Mouse (Mus musculus) cerebellum, adult 2 months (tissue): ENCODE results near the gene Crygc. TPM values are rescaled to one million over a fixed set of nuclear protein-coding genes. Genes with fewer than 3 reads are reported as not detected.

Experiments used
- DNase-seq, 2 experiments: peaks; one replicate each; pipeline ENCODE4 v3.0.0; 2021
- H3K27ac ChIP-seq: fragments of 200-500 bp; 2 replicates; pipeline ENCODE4 v1.5.1; 2012; ENCODE audit warnings: low read length, control low read depth, inconsistent platforms; ENCODE audit not compliant: insufficient read depth
- H3K27me3 ChIP-seq: fragments of 200-500 bp; 2 replicates; pipeline ENCODE4 v1.6.1; 2012; ENCODE audit warnings: inconsistent platforms, mild to moderate bottlenecking, low read length, moderate library complexity; ENCODE audit not compliant: control insufficient read depth, insufficient read depth
- H3K4me1 ChIP-seq: fragments of 200-500 bp; 2 replicates; pipeline ENCODE4 v1.6.1; 2011; ENCODE audit warnings: low read length; ENCODE audit not compliant: control insufficient read depth, insufficient read depth
- H3K4me3 ChIP-seq: fragments of 200-500 bp; replicated peaks from 2 replicates; pipeline ENCODE3; 2011; ENCODE audit warnings: mild to moderate bottlenecking, low read depth, low read length, control low read depth; ENCODE audit not compliant: insufficient read depth
- CTCF ChIP-seq: fragments of 200-500 bp; IDR thresholded peaks from 2 replicates; pipeline ENCODE4 v1.5.1; 2011; ENCODE audit warnings: low read depth, mild to moderate bottlenecking, control low read depth, low read length, moderate library complexity, borderline replicate concordance; ENCODE audit not compliant: insufficient read depth
- POLR2A ChIP-seq: fragments of 200-500 bp; IDR thresholded peaks from 2 replicates; pipeline ENCODE4 v1.6.1; 2011; ENCODE audit warnings: low read length, control low read depth, borderline replicate concordance; ENCODE audit not compliant: insufficient read depth
- WGBS: fragments of 180-500 bp; shearing (Covaris S2); methylation state at CpG from one replicate; pipeline ENCODE4 v1.1.7; 2018; 5-methylcytosine and 5-hydroxymethylcytosine counted together
- polyA plus RNA-seq: library from polyadenylated mRNA; depleted of rRNA; stranded (reverse); fragments of >200 nt; gene quantifications from 2 replicates; pipeline ENCODE4 v1.2.3, GENCODE M21; 2012; rRNA removed

The Crygc gene
- not detected in 2 replicates for polyA plus RNA-seq

DNA sequence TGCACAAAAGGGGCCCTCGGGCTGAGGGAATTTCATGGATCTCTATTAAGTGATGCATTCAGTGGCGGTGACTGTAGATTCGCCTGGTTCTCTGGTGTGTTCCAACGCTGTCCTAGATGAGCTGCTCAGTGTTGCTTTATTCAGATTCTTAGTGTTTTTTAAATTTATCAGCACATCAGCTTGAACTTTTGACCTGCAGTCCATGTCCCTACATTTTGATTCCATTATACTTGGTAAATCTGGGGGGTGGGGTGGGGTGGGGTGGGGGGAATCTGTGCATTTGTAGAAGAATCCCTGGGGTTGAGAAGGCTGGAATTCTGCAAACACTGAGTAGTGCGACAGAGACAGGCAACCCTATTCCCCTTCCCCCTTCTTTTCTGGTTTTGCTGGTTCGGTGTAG, at the start of gene Crygc:
TSS of gene Crygc (minus strand) at position 101 of the 400 bp plus-strand sequence.
- Histone ChIP-seq H3K27ac (no peak within 1 kb of the TSS), H3K4me1 (no peaks in the 10 kb centered on the region), H3K4me3 (no peak within 1 kb of the TSS), H3K27me3 (no peaks in the 10 kb centered on the region)
- WGBS, result 63% methylated on average over 6 of the region's 6 CpGs
- no peak for DNase-seq
- TF ChIP-seq CTCF (no peak), POLR2A (no peak)

DNA sequence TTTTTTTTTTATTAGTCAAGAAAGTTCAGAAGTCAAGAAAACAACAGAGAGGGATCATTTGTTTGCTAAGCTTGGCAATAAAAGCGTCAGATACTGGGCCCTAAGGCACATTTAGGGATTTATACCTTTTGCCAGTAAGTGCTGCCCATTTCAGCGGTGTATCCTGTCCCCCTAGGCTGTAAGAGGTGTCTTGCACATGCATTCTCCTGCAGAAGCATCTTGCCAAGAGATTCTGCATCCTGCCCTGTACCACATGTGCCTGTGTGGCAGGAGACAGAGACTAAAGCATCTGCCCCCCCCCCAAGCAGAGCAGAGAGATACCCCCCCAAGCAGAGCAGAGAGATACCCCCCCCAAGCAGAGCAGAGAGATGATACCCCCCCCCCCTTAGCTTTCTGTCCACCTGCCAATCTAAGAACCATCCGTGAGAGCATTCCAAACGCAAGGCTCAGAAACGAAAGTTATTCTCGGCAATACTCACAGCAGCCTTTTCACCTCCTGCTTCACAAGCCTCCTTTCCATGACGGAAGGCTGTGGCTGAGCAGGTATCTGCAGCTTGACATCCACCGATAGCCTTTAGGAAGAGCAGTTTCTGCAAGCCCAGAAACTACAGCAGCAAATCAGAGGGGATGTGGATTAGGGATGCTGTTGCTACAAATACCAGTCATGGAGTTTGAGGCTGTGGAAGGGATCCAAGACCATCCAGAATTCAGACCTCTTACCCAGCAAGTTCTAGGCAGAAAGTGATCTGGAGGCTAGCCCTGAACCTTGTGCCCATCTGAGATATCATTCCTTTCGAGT, 49.3 kb upstream of the Crygc start, which contains the start of gene D630023F18Rik:
TSS of gene D630023F18Rik (minus strand) at position 641 of the 799 bp plus-strand sequence.
- Histone ChIP-seq H3K27ac (no peak within 1 kb of the TSS), H3K4me1 (no peaks in the 10 kb centered on the region), H3K4me3 (peak within 1 kb of the TSS; percentile 77), H3K27me3 (no peaks in the 10 kb centered on the region)
- DNase-seq, result peak in 1 of 2 experiments; percentile 7
- 11% methylated on average over 9 of the region's 9 CpGs for WGBS
- TF ChIP-seq CTCF (no peak), POLR2A (no peak)

DNA sequence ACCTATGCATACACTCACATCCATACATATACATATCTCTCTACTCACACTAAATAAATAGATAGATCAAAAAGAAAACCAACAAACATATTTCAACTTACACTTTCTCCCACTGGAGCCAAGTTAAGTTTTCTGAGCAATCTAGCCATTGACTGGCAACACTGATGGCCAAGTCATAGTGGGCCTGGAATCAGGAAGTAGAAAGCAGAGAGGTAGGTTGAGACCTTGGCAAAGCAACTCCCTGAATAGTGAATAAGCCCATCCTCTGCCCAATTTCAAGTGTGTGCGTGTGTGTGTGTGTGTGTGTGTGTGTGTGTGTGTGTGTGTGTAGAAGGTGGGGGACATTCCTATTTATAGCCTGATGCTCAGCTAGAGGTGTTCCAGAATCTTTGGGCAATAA, 45.9 kb upstream of the Crygc start, which contains the start of gene Gm28845:
TSS of gene Gm28845 (minus strand) at position 121 of the 400 bp plus-strand sequence.
- DNase-seq, result no peak
- TF ChIP-seq CTCF (no peak), POLR2A (no peak)

DNA sequence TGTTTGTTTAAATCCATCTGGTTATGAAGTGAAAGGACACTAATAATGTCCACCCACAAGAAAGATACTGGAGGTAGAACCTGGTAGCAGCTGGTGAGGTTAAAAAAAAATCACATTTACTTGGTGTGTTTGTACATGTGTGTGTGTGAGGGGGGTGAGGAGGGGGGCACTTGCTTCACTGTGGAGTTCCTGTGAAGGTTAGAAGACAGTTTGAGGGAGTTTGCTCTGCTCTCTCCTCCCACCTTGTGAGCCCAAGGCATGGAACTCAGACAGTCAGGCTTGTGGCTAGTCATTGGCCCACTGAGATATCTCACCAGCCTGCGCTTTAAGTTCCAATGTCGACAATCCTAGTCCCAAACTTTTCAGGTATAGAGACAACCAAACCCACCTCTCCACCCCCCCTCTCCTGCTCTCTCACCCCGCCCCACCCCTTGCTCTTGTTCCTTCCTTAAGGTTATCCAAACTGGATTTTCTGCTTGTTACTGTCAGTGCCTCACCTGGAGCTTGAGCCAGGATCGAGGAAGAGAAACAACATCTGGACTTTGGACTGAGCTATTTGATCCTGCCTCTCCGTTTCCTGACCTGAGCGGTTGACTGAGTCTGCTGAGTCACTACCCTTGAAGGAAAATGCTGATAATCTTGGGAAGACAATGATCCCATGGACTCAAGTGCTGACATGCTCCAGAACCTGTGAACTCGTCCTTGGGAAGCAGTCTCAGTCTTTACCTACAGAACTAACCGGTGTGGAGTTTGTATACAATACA, 44.8 kb upstream of the Crygc start:
- TF ChIP-seq POLR2A, result no peak
- TF ChIP-seq CTCF, result no peak

More for the DNA sequence above, 45.9 kb upstream of the Crygc start, which contains the start of gene Gm28845:
- Histone ChIP-seq H3K27ac (no peak within 1 kb of the TSS), H3K27me3 (no peaks in the 10 kb centered on the region), H3K4me1 (no peaks in the 10 kb centered on the region), H3K4me3 (no peak within 1 kb of the TSS)
- WGBS, result 81% methylated on average over 1 of the region's 1 CpGs

DNA sequence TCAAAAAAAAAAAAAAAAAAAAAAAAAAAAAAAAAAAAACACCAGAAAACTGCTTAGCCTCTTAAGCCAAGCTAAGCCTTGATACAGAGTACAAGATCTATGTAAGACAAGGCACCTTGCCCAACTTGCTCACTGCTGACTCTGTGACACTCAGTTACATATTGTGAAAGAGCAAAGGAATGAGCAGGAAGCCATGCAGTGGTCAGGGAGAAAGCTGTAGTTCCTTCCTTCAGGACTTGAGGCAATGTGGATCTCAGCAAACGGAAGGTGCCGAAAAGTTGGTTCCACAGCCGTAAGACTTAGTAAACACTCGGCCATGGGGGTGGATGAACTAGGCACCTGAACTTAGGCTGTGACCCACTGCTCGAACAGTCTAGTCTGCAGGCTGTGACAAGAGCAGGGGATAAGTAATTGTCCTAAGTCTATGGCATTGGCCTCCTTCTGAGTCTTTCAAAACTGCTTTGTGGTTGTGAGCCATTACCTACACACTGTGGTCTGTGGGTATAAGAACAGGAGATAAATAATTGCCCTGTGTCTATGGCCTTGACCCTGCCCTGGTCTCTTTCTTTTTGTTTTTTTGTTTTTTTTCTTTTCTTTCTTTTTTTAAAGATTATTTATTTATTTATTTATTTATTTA, 40.2 kb upstream of the Crygc start:
- no peak for DNase-seq
- Histone ChIP-seq H3K4me3 (no peak overlapping the region), H3K4me1 (no peaks in the 10 kb centered on the region), H3K27ac (no peak overlapping the region), H3K27me3 (no peaks in the 10 kb centered on the region)
- TF ChIP-seq POLR2A (no peak), CTCF (no peak)
- 96% methylated on average over 5 of the region's 5 CpGs for WGBS

More for the DNA sequence above, 44.8 kb upstream of the Crygc start:
- DNase-seq, result no peak
- Histone ChIP-seq H3K27ac (no peak overlapping the region), H3K27me3 (no peaks in the 10 kb centered on the region), H3K4me3 (no peak overlapping the region), H3K4me1 (no peaks in the 10 kb centered on the region)
- WGBS, result 80% methylated on average over 8 of the region's 8 CpGs

DNA sequence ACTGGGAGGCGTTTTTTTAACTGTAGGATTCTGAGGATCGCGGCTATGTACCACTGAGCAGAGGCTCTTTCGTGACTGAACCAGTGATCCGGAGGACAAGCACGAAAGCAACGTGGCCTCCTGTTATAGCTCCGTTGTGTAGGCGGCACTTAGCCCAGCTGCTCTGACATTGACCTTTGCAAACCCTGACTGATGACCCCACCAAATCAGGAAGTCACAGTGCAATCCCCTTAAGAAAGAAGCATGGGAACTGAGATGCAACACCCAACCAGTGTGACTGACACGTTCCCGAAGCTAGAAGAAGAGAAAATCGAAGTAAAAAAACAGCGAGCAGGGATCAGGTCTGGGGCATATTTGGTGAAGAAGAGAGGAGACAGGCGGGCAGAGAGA, 39.3 kb upstream of the Crygc start:
- Histone ChIP-seq H3K27me3 (no peaks in the 10 kb centered on the region), H3K4me1 (no peaks in the 10 kb centered on the region), H3K4me3 (no peak overlapping the region), H3K27ac (no peak overlapping the region)
- TF ChIP-seq POLR2A (no peak), CTCF (no peak)
- no peak for DNase-seq
- 43% methylated on average over 14 of the region's 14 CpGs for WGBS

DNA sequence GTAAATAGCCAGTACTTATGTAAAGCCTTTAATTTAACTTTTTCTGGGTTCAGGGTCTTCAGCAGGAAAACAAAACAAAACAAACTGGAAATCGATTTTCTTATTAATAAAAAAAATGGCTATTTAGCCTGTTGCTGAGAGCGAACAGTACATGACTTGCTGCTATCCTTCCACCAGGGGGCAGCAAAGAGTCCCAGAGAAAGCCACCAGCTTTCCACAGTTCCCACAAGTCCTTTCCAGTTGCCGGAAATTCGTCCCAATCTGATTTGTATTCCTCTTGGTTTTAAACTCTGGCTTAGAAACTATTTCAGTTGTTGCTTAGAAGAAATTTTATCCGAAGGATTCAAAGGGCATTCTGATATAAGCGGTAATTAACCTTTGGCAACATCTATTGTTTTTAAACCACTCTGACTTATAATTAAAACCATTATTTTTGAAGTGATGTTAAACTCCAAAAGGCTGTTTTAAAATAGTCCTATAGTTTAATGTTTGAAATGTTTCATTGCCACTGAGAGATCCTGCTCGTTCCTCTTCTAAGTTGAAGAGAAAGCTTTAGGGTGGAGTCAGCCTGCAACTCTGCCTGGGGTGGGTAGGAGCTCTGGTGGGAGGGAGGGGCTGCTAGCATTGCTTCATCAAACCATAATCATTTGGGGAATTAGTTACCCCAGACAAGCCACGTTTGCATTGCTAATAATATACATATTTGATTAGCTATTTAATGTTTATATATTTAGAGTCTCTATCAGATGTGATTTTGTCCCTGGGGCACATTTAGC, 38.7 kb upstream of the Crygc start:
- Histone ChIP-seq H3K4me3 (no peak overlapping the region), H3K27ac (no peak overlapping the region), H3K27me3 (no peaks in the 10 kb centered on the region), H3K4me1 (no peaks in the 10 kb centered on the region)
- DNase-seq, result peak; percentile 56 to 66
- WGBS, result 9% methylated on average over 8 of the region's 8 CpGs
- peak; percentile 79 for TF ChIP-seq CTCF
- TF ChIP-seq POLR2A, result no peak
